Mouse (Mus musculus) urinary bladder, adult 2 months (tissue): Measurements from ENCODE around the gene Arntl. TPM values are rescaled to one million over a fixed set of nuclear protein-coding genes. Genes with fewer than 3 reads are reported as not detected.

Experiments
- DNase-seq: peaks from one replicate; pipeline ENCODE4 v3.0.0; 2022; ENCODE audit warnings: low spot score
- polyA plus RNA-seq: library from polyadenylated mRNA; depleted of rRNA; stranded (reverse); fragments of >200 nt; gene quantifications from 2 replicates; pipeline ENCODE4 v1.2.3, GENCODE M21; 2012; rRNA removed

Gene Arntl
- polyA plus RNA-seq, 1 experiment, result 3.1 TPM

- no peak for DNase-seq
Observed at GRCm38 (mm10) chr7:113291741-113292140, 84.5 kb downstream of the Arntl start.

GRCm38 (mm10) chr7:113292193-113292592 is 84.9 kb downstream of the Arntl start:
- no peak for DNase-seq

GRCm38 (mm10) chr7:113294598-113294997 is 87.3 kb downstream of the Arntl start:
- no peak for DNase-seq

GRCm38 (mm10) chr7:113295077-113295890 is 88.0 kb downstream of the Arntl start:
- DNase-seq, result no peak

- no peak for DNase-seq
Observed at GRCm38 (mm10) chr7:113297813-113298212, 90.5 kb downstream of the Arntl start.

GRCm38 (mm10) chr7:113310136-113310535 is 102.9 kb downstream of the Arntl start:
- no peak for DNase-seq

GRCm38 (mm10) chr7:113311784-113312183 is 104.5 kb downstream of the Arntl start:
- DNase-seq, result no peak

GRCm38 (mm10) chr7:113320128-113320527 is 112.9 kb downstream of the Arntl start:
- DNase-seq, result no peak

GRCm38 (mm10) chr7:113334036-113334435 is 126.8 kb downstream of the Arntl start:
- no peak for DNase-seq

GRCm38 (mm10) chr7:113335250-113335649 is 128.0 kb downstream of the Arntl start:
- no peak for DNase-seq

GRCm38 (mm10) chr7:113347271-113347670 is 140.0 kb downstream of the Arntl start:
- no peak for DNase-seq

- no peak for DNase-seq
Observed at GRCm38 (mm10) chr7:113347694-113348093, 140.4 kb downstream of the Arntl start.

- DNase-seq, result no peak
Observed at GRCm38 (mm10) chr7:113349089-113349488, 141.8 kb downstream of the Arntl start.

Other genes with a start within 250 kb of the Arntl start
- gene Btbd10, start 161.9 kb downstream of the Arntl start, polyA plus RNA-seq, result 21.2 and 26.6 TPM in 2 replicates
- not detected in 2 replicates for gene Pth, start 181.1 kb downstream of the Arntl start, polyA plus RNA-seq